Mouse (Mus musculus) thymus, adult 2 months (tissue): ENCODE measurements around the gene Rab37.

Source experiments
- CTCF ChIP-seq: fragments of 200-500 bp; IDR thresholded peaks from 2 replicates; pipeline ENCODE4 v1.5.1; 2012; ENCODE audit warnings: mild to moderate bottlenecking, control low read depth, low read length, moderate library complexity, borderline replicate concordance; ENCODE audit not compliant: control insufficient read depth, poor library complexity, insufficient read depth; ENCODE audit errors: extremely low read depth
- POLR2A ChIP-seq: fragments of 200-500 bp; IDR thresholded peaks from 2 replicates; pipeline ENCODE4 v1.6.1; 2012; ENCODE audit warnings: mild to moderate bottlenecking, low read length, control low read depth, moderate library complexity; ENCODE audit not compliant: control insufficient read depth, poor library complexity, insufficient read depth; ENCODE audit errors: extremely low read depth

DNA sequence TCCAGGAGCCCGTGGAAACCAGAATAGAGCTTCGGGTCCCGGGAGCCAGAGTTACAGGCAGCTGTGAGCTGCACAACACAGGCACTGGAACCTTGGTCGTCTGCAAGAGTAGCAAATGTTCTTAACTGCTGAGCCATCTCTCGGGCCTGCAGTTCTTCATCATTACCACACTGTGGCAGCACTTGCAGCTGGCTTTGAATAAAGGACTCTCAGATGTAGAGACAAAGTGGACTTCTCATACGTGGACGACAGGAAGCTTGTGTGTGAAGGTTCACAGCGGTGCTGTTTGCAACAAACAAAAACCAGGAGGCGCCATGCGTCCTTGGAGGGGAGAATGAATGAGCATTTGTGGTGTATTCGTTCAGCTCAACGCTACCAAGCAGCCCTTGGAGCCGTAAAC lies 10.3 kb upstream of the Rab37 start:
- TF ChIP-seq CTCF, result 0 out of 2 replicates have a peak, but pooled peaks have one; percentile 52
- no peak for TF ChIP-seq POLR2A
